Mouse (Mus musculus) gastrocnemius, postnatal 14 days (tissue): ENCODE measurements around the gene March1. TPM values are rescaled to one million over a fixed set of nuclear protein-coding genes. Genes with fewer than 3 reads are reported as not detected.
"Not testable (repeated sequence)": the region's sequence is repeated elsewhere in the genome, so short reads cannot be mapped to it uniquely, and the experiment has no call there.

Source experiments
- DNase-seq: peaks from one replicate; pipeline ENCODE4 v3.0.0; 2021; ENCODE audit warnings: mixed read lengths
- intact Hi-C: fragments of 180-260 bp; cut with DNase I; formaldehyde crosslinking; loops from one replicate; pipeline ENCODE4 v1.15.1; 2025; ENCODE audit warnings: low total_unique reads
- total RNA-seq, 2 experiments: library from RNA; stranded (reverse); gene quantifications; 2 replicates each; pipeline ENCODE4 v1.2.3; 2021

The March1 gene
- total RNA-seq, 2 experiments from 2014 or later, result 0.86 to 0.92 TPM

DNA sequence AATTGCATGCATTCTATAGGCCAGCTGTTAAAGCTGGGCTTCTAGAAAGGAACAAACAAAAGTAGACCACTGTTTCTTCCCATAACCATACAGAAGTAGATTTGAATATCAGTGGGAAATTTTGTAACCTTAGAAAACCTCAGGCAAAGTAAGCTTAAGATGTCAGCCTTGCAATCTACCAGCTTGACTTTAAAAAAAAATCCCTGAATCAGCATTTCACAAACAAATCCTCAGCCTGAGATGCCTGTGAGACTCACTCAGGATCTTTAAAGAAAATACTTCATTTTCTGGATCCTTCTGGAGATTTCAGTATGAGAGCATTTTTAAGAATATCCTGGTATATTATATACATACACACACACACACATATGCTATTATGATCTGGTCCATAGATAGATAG, 780.1 kb downstream of the March1 start:
- intact Hi-C loops, result no loop called here

GRCm38 (mm10) chr8:66400050-66400449, 782.4 kb downstream of the March1 start:
- intact Hi-C loops, result no loop called here
- no peak for DNase-seq

More for the DNA sequence above, 780.1 kb downstream of the March1 start:
- DNase-seq, result no peak

DNA sequence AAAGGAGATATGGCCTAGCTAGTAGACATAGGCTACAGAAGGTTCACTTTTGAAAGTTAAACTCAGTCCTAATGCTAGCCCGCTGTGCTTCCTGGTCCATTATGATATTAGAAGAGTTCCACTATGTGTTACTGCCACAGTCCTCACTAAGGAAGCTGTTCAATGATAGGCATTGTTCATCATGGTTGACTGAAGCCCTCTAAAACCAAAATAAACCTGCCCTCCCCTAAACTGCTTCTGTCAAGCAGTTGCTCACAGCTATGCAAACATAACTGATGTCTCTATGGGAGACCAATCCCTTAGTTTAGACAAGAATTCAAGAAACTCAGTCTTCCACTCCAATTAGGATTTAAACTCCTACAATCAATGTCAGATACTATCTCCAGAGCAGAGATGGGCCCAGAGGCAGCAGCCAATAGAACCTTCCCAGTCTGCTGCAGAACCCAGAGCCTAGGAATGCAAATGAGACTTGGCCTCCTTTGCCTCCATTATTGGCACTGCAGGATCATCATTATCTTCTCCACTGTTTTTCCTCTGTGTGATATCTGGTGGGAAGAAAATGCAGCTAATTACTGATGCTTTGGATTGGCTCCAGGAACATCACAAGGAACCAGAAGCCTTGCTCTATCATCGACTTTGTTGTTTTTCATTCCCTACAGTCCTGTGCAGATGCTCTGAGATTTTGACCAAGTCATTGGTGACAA, 787.2 kb downstream of the March1 start:
- DNase-seq, result no peak
- intact Hi-C loops, result no loop called here

- intact Hi-C loops, DNase-seq: not testable (repeated sequence)
Observed at GRCm38 (mm10) chr8:66405796-66406195, 788.1 kb downstream of the March1 start.

DNA sequence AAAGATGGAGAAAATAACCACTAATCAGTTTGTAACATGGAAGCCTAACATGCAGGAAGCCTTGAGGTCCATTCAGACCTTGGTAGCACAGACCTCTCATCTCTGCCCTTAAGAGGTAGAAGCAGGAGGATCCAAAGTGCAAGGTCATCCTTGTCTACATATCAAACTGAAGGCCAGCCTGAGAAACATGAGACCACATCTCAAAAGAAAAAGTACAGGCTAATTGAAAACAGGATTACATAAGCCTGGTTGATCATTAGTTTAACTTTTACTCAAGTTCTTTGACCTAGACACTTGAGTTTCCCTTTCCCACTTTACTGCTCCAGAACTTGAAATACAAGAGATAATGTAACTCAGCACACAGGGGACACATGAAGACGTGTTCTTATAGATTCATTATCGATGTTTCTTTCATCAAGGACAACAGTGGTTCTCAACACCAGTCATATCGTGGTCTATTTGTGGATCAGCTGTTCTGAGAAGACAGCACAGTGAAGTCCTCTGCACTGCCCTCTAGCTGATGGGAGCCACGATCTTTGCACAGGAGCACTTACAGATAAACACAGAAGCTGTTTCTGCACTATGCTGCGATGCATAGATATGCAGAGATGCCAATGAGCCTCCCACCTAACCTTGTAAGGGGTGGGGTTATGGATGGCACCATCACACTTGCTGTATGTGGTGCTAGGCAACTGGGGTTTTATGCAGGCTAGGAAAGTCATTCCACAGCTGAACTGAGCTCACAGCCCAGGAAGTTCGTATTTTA, 789.1 kb downstream of the March1 start:
- intact Hi-C loops, result no loop called here
- no peak for DNase-seq

- DNase-seq, result no peak
- intact Hi-C loops, result no loop called here
Observed at GRCm38 (mm10) chr8:66410080-66410615, 792.4 kb downstream of the March1 start.

- DNase-seq, result no peak
- intact Hi-C loops, result no loop called here
Observed at GRCm38 (mm10) chr8:66413101-66413500, 795.4 kb downstream of the March1 start.

DNA sequence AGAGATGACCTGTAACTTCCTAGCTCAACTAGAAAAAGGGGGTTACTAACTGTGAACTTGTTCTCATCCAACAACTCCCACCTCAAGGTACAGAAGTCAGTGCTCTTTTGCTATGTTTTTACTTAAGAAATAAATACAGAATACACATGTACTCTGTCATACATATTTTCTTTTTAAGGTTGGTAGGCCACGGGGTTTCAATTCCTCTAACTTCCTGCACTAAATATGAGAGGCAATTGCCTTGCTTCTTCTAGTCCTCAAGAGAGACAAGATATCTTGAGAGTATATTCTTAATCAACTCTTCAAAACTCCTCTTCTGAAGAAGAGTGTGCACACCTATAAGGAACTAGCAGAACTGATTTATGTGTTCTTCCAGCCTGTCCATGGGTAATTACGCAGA, 797.5 kb downstream of the March1 start:
- intact Hi-C loops, result no loop called here

DNA sequence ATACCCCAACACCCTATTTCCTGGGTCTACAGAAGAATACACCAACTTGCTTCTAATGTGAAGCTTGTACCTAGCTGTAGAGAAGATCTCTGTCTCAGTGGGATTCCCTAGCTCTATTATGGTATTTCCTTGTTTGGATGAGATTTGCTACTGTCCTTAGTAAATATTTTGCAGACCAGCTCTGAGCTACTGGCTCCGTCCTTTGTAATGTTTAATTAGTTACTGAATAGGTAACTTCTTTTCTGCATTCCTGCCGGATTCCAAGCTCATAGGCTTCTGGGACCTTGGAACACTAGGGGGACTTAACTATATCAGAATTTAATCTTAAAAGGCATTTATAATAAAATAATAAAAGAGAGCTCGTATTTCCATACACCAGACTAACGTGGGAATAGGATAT, 799.9 kb downstream of the March1 start:
- intact Hi-C loops, DNase-seq: not testable (repeated sequence)

More for the DNA sequence above, 797.5 kb downstream of the March1 start:
- no peak for DNase-seq

- no peak for DNase-seq
- intact Hi-C loops, result no loop called here
Observed at GRCm38 (mm10) chr8:66430639-66431038, 812.9 kb downstream of the March1 start.

GRCm38 (mm10) chr8:66433577-66433976, 815.9 kb downstream of the March1 start:
- DNase-seq, result no peak
- intact Hi-C loops, result no loop called here

DNA sequence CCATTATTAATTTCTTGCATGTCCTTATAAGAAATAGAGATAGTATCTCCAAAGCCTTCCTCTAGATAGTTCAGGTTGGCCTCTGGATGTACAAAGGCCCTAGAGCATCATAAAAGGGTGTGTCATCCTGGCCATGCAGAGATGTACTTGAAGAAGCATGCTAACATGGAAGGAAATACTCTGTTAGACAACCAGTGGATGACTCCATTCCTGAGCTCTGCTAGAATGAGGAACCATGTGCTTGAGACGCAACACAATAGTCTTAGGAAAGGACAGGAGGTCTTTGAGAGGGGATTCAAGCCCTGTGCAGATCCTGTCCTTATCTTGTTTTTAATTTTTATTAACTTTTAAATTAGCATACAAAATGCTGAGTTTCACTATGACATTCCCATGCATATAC, 819.1 kb downstream of the March1 start:
- DNase-seq, result no peak
- intact Hi-C loops, result no loop called here

DNA sequence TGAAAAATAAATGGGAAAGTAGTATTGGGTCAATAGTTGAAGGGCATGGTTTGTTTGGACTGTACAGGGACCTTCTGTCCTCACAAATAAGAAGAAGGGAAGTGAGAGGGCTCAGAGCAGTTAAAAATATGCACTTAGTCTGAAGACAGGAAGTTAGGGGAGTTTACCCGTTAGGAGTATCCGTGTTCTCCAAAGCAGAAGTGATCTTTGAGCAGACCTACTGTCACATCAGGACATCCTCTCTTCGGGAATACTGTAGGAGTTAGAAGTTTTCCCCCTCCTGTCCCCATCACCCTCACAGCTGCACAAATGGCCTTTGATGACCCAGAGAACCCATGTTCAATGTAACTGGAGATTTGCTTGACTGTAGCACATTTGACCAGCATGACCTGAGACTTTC, 820.2 kb downstream of the March1 start:
- DNase-seq, result no peak
- intact Hi-C loops, result no loop called here

- intact Hi-C loops, result no loop called here
- DNase-seq, result no peak
Observed at GRCm38 (mm10) chr8:66438468-66438867, 820.8 kb downstream of the March1 start.

GRCm38 (mm10) chr8:66441123-66441522, 823.4 kb downstream of the March1 start:
- intact Hi-C loops, result no loop called here
- DNase-seq, result no peak

GRCm38 (mm10) chr8:66442778-66443177, 825.1 kb downstream of the March1 start:
- intact Hi-C loops, result no loop called here
- DNase-seq, result no peak

- DNase-seq, result no peak
- intact Hi-C loops, result no loop called here
Observed at GRCm38 (mm10) chr8:66444141-66444540, 826.4 kb downstream of the March1 start.

- DNase-seq, result no peak
- intact Hi-C loops, result loop anchor here (5.0 kb wide), 1 partner anchor 52 kb away; no protein-coding TSS in a partner anchor
Observed at GRCm38 (mm10) chr8:66445351-66445750, 827.7 kb downstream of the March1 start.

GRCm38 (mm10) chr8:66450691-66451090, 833.0 kb downstream of the March1 start:
- peak; percentile 5 for DNase-seq
- intact Hi-C loops, result no loop called here

DNA sequence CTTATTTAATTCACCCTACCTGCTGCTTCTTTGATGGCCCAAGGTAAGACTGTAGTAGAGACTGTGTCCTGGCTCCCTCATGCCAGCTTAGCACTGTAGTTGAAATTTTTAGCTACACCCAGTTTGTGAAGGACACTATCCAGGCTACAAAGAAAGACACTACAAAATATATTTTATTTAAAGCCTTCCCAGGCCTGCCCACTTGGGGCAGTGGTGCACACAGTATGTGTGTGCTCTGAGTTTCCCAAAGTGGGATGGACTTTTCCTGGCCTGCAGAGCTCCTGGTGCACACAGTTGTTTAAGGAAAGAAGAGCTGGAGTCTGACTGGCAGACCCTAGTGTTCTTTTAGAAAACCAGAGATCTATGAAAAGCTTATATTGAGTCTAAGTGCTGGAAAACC, 839.4 kb downstream of the March1 start:
- DNase-seq, result no peak
- intact Hi-C loops, result no loop called here

DNA sequence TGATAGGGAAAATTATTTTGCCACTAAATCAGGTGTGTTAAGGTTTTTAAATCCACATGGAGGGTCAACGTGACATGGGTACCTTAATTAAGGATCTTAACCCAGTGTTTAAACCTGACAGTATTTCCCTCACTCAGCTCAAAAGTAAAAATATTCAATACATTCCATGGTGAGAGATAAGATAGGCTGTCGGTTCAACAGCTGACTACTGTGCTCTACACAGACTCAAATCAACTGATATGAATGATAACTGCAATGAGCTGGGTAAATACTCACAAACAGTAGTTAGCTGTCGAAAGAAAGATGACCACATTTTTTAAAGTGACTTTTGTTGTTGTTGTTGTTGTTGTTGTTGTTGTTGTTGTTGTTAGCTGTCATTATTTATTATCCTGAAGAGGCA, 852.1 kb downstream of the March1 start:
- DNase-seq, result no peak
- intact Hi-C loops, result no loop called here
